Mouse (Mus musculus): Measurements from ENCODE around the gene Gm11555. TPM values are rescaled to one million over a fixed set of nuclear protein-coding genes. Genes with fewer than 3 reads are reported as not detected.
"Not testable (repeated sequence)": the region's sequence is repeated elsewhere in the genome, so short reads cannot be mapped to it uniquely, and the experiment has no call there.

Gene Gm11555
- polyA plus RNA-seq, 1 experiment from 2014 or later: not detected

- Histone ChIP-seq H3K27ac (ENCODE audit: low read length) (no peak overlapping the region), H3K4me1 (ENCODE audit: control insufficient read depth, insufficient read depth, low read length) (no peaks in the 10 kb centered on the region), H3K36me3 (ENCODE audit: control insufficient read depth, insufficient read depth, low read length) (no peaks in the 10 kb centered on the region), H3K9ac (replicated peaks; ENCODE audit: low read depth, low read length) (no peak overlapping the region), H3K4me2 (replicated peaks; ENCODE audit: low read depth, low read length) (no peak overlapping the region), H3K27me3 (ENCODE audit: control insufficient read depth, insufficient read depth, low read length) (no peaks in the 10 kb centered on the region), H3K4me3 (ENCODE audit: low read depth, low read length) (no peak overlapping the region), H3K9me3 (ENCODE audit: control insufficient read depth, low read depth, low read length) (no peaks in the 10 kb centered on the region)
- 86% methylated on average over 15 of the region's 15 CpGs for WGBS
- no peak for ATAC-seq (ENCODE audit: insufficient number of reproducible peaks, insufficient read depth, low FRiP score, low read depth)
Measured at GRCm38 (mm10) chr11:99646444-99646843, 3.6 kb downstream of the Gm11555 start.

- no peak for ATAC-seq (ENCODE audit: insufficient number of reproducible peaks, insufficient read depth, low FRiP score, low read depth)
- no peak overlapping the region for H3K4me2 ChIP-seq (replicated peaks; ENCODE audit: low read depth, low read length)
- no peak overlapping the region for H3K4me3 ChIP-seq (ENCODE audit: low read depth, low read length)
- no peaks in the 10 kb centered on the region for H3K9me3 ChIP-seq (ENCODE audit: control insufficient read depth, low read depth, low read length)
- WGBS: 77% methylated on average over 3 of the region's 3 CpGs
- H3K9ac ChIP-seq (replicated peaks; ENCODE audit: low read depth, low read length): no peak overlapping the region
- H3K36me3 ChIP-seq (ENCODE audit: control insufficient read depth, insufficient read depth, low read length): no peaks in the 10 kb centered on the region
- H3K27me3 ChIP-seq (ENCODE audit: control insufficient read depth, insufficient read depth, low read length): no peaks in the 10 kb centered on the region
- no peaks in the 10 kb centered on the region for H3K4me1 ChIP-seq (ENCODE audit: control insufficient read depth, insufficient read depth, low read length)
- no peak overlapping the region for H3K27ac ChIP-seq (ENCODE audit: low read length)
Measured at GRCm38 (mm10) chr11:99644351-99644750, 5.7 kb downstream of the Gm11555 start.

- H3K27me3 ChIP-seq (ENCODE audit: control insufficient read depth, insufficient read depth, low read length); ATAC-seq (ENCODE audit: insufficient number of reproducible peaks, insufficient read depth, low FRiP score, low read depth); H3K9me3 ChIP-seq (ENCODE audit: control insufficient read depth, low read depth, low read length); H3K4me1 ChIP-seq (ENCODE audit: control insufficient read depth, insufficient read depth, low read length); H3K4me2 ChIP-seq (replicated peaks; ENCODE audit: low read depth, low read length); H3K27ac ChIP-seq (ENCODE audit: low read length); H3K4me3 ChIP-seq (ENCODE audit: low read depth, low read length); H3K36me3 ChIP-seq (ENCODE audit: control insufficient read depth, insufficient read depth, low read length); H3K9ac ChIP-seq (replicated peaks; ENCODE audit: low read depth, low read length): not testable (repeated sequence)
- 86% methylated on average over 9 of the region's 9 CpGs for WGBS
Measured at GRCm38 (mm10) chr11:99643635-99644139, 6.3 kb downstream of the Gm11555 start, which contains the start of gene Krtap4-7. TSS of gene Krtap4-7 (minus strand) at chr11:99644089.

- Histone ChIP-seq H3K4me2 (replicated peaks; ENCODE audit: low read depth, low read length) (no peak overlapping the region), H3K4me1 (ENCODE audit: control insufficient read depth, insufficient read depth, low read length) (no peaks in the 10 kb centered on the region), H3K27ac (ENCODE audit: low read length) (no peak overlapping the region), H3K9ac (replicated peaks; ENCODE audit: low read depth, low read length) (no peak overlapping the region), H3K4me3 (ENCODE audit: low read depth, low read length) (no peak overlapping the region), H3K9me3 (ENCODE audit: control insufficient read depth, low read depth, low read length) (no peaks in the 10 kb centered on the region), H3K27me3 (ENCODE audit: control insufficient read depth, insufficient read depth, low read length) (no peaks in the 10 kb centered on the region), H3K36me3 (ENCODE audit: control insufficient read depth, insufficient read depth, low read length) (no peaks in the 10 kb centered on the region)
- ATAC-seq (ENCODE audit: insufficient number of reproducible peaks, insufficient read depth, low FRiP score, low read depth): no peak
- 31% methylated on average over 1 of the region's 1 CpGs for WGBS
Measured at GRCm38 (mm10) chr11:99640926-99641325, 9.1 kb downstream of the Gm11555 start.

GRCm38 (mm10) chr11:99637086-99637485 lies 12.9 kb downstream of the Gm11555 start:
- 67% methylated on average over 1 of the region's 1 CpGs for WGBS
- H3K9ac ChIP-seq (replicated peaks; ENCODE audit: low read depth, low read length): no peak overlapping the region

GRCm38 (mm10) chr11:99634653-99635134 lies 15.3 kb downstream of the Gm11555 start, which contains the start of gene Krtap4-2:
TSS of gene Krtap4-2 (minus strand) at chr11:99635084.
- Histone ChIP-seq H3K4me3 (ENCODE audit: low read depth, low read length) (no peak within 1 kb of the TSS), H3K4me1 (ENCODE audit: control insufficient read depth, insufficient read depth, low read length) (no peaks in the 10 kb centered on the region), H3K36me3 (ENCODE audit: control insufficient read depth, insufficient read depth, low read length) (no peaks in the 10 kb centered on the region), H3K9ac (replicated peaks; ENCODE audit: low read depth, low read length) (no peak within 1 kb of the TSS), H3K27me3 (ENCODE audit: control insufficient read depth, insufficient read depth, low read length) (no peaks in the 10 kb centered on the region), H3K27ac (ENCODE audit: low read length) (no peak within 1 kb of the TSS), H3K4me2 (replicated peaks; ENCODE audit: low read depth, low read length) (no peak within 1 kb of the TSS), H3K9me3 (ENCODE audit: control insufficient read depth, low read depth, low read length) (no peaks in the 10 kb centered on the region)
- ATAC-seq (ENCODE audit: insufficient number of reproducible peaks, insufficient read depth, low FRiP score, low read depth): no peak
- WGBS: 30% methylated on average over 8 of the region's 8 CpGs

More at GRCm38 (mm10) chr11:99637086-99637485, 12.9 kb downstream of the Gm11555 start:
- no peak overlapping the region for H3K27ac ChIP-seq (ENCODE audit: low read length)
- H3K36me3 ChIP-seq (ENCODE audit: control insufficient read depth, insufficient read depth, low read length): no peaks in the 10 kb centered on the region
- H3K4me2 ChIP-seq (replicated peaks; ENCODE audit: low read depth, low read length): no peak overlapping the region
- H3K9me3 ChIP-seq (ENCODE audit: control insufficient read depth, low read depth, low read length): no peaks in the 10 kb centered on the region
- no peak for ATAC-seq (ENCODE audit: insufficient number of reproducible peaks, insufficient read depth, low FRiP score, low read depth)
- no peak overlapping the region for H3K4me3 ChIP-seq (ENCODE audit: low read depth, low read length)
- no peaks in the 10 kb centered on the region for H3K4me1 ChIP-seq (ENCODE audit: control insufficient read depth, insufficient read depth, low read length)
- H3K27me3 ChIP-seq (ENCODE audit: control insufficient read depth, insufficient read depth, low read length): no peaks in the 10 kb centered on the region

GRCm38 (mm10) chr11:99633293-99633692 lies 16.7 kb downstream of the Gm11555 start:
- no peak overlapping the region for H3K4me3 ChIP-seq (ENCODE audit: low read depth, low read length)
- H3K4me1 ChIP-seq (ENCODE audit: control insufficient read depth, insufficient read depth, low read length): no peaks in the 10 kb centered on the region
- ATAC-seq (ENCODE audit: insufficient number of reproducible peaks, insufficient read depth, low FRiP score, low read depth): no peak
- H3K27ac ChIP-seq (ENCODE audit: low read length): no peak overlapping the region
- 72% methylated on average over 2 of the region's 2 CpGs for WGBS
- no peaks in the 10 kb centered on the region for H3K9me3 ChIP-seq (ENCODE audit: control insufficient read depth, low read depth, low read length)
- no peak overlapping the region for H3K9ac ChIP-seq (replicated peaks; ENCODE audit: low read depth, low read length)
- H3K4me2 ChIP-seq (replicated peaks; ENCODE audit: low read depth, low read length): no peak overlapping the region
- no peaks in the 10 kb centered on the region for H3K27me3 ChIP-seq (ENCODE audit: control insufficient read depth, insufficient read depth, low read length)
- H3K36me3 ChIP-seq (ENCODE audit: control insufficient read depth, insufficient read depth, low read length): no peaks in the 10 kb centered on the region

- no peak for ATAC-seq (ENCODE audit: insufficient number of reproducible peaks, insufficient read depth, low FRiP score, low read depth)
- 62% methylated on average over 3 of the region's 3 CpGs for WGBS
- Histone ChIP-seq H3K4me2 (replicated peaks; ENCODE audit: low read depth, low read length) (no peak overlapping the region), H3K4me1 (ENCODE audit: control insufficient read depth, insufficient read depth, low read length) (no peaks in the 10 kb centered on the region), H3K27ac (ENCODE audit: low read length) (no peak overlapping the region), H3K9ac (replicated peaks; ENCODE audit: low read depth, low read length) (no peak overlapping the region), H3K36me3 (ENCODE audit: control insufficient read depth, insufficient read depth, low read length) (no peaks in the 10 kb centered on the region), H3K27me3 (ENCODE audit: control insufficient read depth, insufficient read depth, low read length) (no peaks in the 10 kb centered on the region), H3K9me3 (ENCODE audit: control insufficient read depth, low read depth, low read length) (no peaks in the 10 kb centered on the region), H3K4me3 (ENCODE audit: low read depth, low read length) (no peak overlapping the region)
Measured at GRCm38 (mm10) chr11:99630890-99631289, 19.1 kb downstream of the Gm11555 start.

GRCm38 (mm10) chr11:99628138-99628537 lies 21.9 kb downstream of the Gm11555 start, which contains the start of gene Krtap4-1:
TSS of gene Krtap4-1 (minus strand) at chr11:99628238.
- Histone ChIP-seq H3K36me3 (ENCODE audit: control insufficient read depth, insufficient read depth, low read length) (no peaks in the 10 kb centered on the region), H3K9me3 (ENCODE audit: control insufficient read depth, low read depth, low read length) (no peaks in the 10 kb centered on the region), H3K27me3 (ENCODE audit: control insufficient read depth, insufficient read depth, low read length) (no peaks in the 10 kb centered on the region), H3K4me3 (ENCODE audit: low read depth, low read length) (no peak within 1 kb of the TSS), H3K4me2 (replicated peaks; ENCODE audit: low read depth, low read length) (no peak within 1 kb of the TSS), H3K4me1 (ENCODE audit: control insufficient read depth, insufficient read depth, low read length) (no peaks in the 10 kb centered on the region), H3K27ac (ENCODE audit: low read length) (no peak within 1 kb of the TSS), H3K9ac (replicated peaks; ENCODE audit: low read depth, low read length) (no peak within 1 kb of the TSS)
- whole genome bisulfite sequencing: 83% methylated on average over 4 of the region's 4 CpGs
- no peak for ATAC-seq (ENCODE audit: insufficient number of reproducible peaks, insufficient read depth, low FRiP score, low read depth)

All from stomach, embryonic 14.5 days (tissue).